Mouse (Mus musculus) midbrain, embryonic 16.5 days (tissue): ENCODE data around the gene Slc16a1. TPM values are rescaled to one million over a fixed set of nuclear protein-coding genes. Genes with fewer than 3 reads are reported as not detected.
A peak's percentile ranks its signal among the peaks of the same experiment; 100 is the strongest.
"Not testable (repeated sequence)": the region's sequence is repeated elsewhere in the genome, so short reads cannot be mapped to it uniquely, and the experiment has no call there.

Experiments
- ATAC-seq: fragments of 200-750 bp; cut with Nextera tagmentation; 2 replicates; pipeline ENCODE4 v1.8.0; 2017; ENCODE audit warnings: moderate TSS enrichment
- H3K27ac ChIP-seq: fragments of 300-500 bp; sonication (generic); 2 replicates; pipeline ENCODE4 v1.5.1; 2014; ENCODE audit warnings: mild to moderate bottlenecking, low read length, mixed read lengths
- H3K27me3 ChIP-seq: fragments of 300-500 bp; sonication (generic); 2 replicates; pipeline ENCODE4 v1.6.1; 2014; ENCODE audit warnings: low read depth, low read length, mixed read lengths; ENCODE audit not compliant: control insufficient read depth, insufficient read depth
- H3K36me3 ChIP-seq: fragments of 300-500 bp; sonication (generic); 2 replicates; pipeline ENCODE4 v1.6.1; 2014; ENCODE audit warnings: mild to moderate bottlenecking, low read length, moderate library complexity, mixed read lengths; ENCODE audit not compliant: control insufficient read depth, insufficient read depth
- H3K4me1 ChIP-seq: fragments of 300-500 bp; sonication (generic); 2 replicates; pipeline ENCODE4 v1.6.1; 2014; ENCODE audit warnings: mild to moderate bottlenecking, low read length, mixed read lengths; ENCODE audit not compliant: control insufficient read depth, insufficient read depth
- H3K4me2 ChIP-seq: fragments of 300-500 bp; sonication (generic); 2 replicates; pipeline ENCODE4 v1.6.1; 2014; ENCODE audit warnings: mild to moderate bottlenecking, low read length, mixed read lengths
- H3K4me3 ChIP-seq: fragments of 300-500 bp; sonication (generic); 2 replicates; pipeline ENCODE4 v1.5.1; 2014; ENCODE audit warnings: low read depth, mild to moderate bottlenecking, low read length, moderate library complexity, mixed read lengths
- H3K9ac ChIP-seq: fragments of 300-500 bp; sonication (generic); 2 replicates; pipeline ENCODE4 v1.6.1; 2014; ENCODE audit warnings: low read depth, low read length, mixed read lengths
- H3K9me3 ChIP-seq: fragments of 300-500 bp; sonication (generic); replicated peaks from 2 replicates; pipeline ENCODE4 v1.6.1; 2014; ENCODE audit warnings: mild to moderate bottlenecking, low read length, mixed read lengths; ENCODE audit not compliant: control insufficient read depth, poor library complexity, severe bottlenecking
- WGBS: fragments of 180-500 bp; shearing (Covaris S2); extraction: QIAGEN DNeasy Blood & Tissue Kit; methylation state at CpG from one replicate; pipeline ENCODE4 v1.1.7; 2014; 5-methylcytosine and 5-hydroxymethylcytosine counted together
- polyA plus RNA-seq: library from polyadenylated mRNA; unstranded; fragments of >200 nt; fragmentation: Nextera tagmentation; extraction: Ambion mirVana; gene quantifications from 2 replicates; pipeline ENCODE4 v1.2.1, GENCODE M21; 2015

Slc16a1 gene
- polyA plus RNA-seq, 1 experiment from 2014 or later, result 10.2 TPM

DNA sequence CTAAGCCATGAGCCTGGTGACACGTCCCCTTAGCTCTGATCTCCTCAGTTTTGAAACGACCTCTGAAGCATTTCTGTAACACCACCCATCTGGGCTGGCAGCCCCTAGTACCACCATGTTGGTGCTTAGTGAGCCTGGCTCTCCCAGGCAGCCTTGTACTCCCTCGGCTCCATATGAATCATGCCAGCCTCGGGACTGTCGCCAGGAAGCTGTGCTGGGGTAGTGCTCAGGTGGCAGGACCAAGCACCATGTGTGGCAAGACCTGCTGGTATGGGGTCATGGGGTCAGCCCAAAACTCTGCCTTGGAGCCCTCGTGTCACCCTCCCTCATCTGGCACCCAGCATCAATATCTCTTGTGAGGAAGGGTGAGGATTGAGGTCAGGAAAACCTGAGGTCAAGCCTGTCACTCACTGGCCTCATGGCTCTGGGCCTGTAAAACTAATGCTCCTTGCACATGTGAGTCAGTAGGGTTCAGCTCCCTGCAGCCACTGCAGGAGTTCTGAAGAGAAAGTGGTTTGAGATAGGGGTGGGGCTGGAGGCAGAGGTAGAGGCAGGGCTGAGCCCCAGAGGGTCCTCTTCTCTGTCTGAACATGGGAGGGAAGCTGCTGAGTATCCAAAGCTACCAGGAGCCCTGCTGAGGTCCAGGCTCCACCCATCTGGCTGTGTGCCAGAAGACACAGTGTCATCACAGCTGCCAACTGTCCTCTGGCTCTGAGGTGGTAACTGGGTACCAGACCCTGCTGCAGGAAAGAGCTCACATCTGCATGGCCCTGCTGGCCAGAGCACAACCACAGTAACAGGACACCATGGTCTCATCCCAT is 68.7 kb downstream of the Slc16a1 start:
- H3K4me3 ChIP-seq, H3K27ac ChIP-seq, H3K4me1 ChIP-seq, H3K4me2 ChIP-seq, H3K9ac ChIP-seq, H3K27me3 ChIP-seq, H3K9me3 ChIP-seq, H3K36me3 ChIP-seq: not testable (repeated sequence)
- 77% methylated on average over 6 of the region's 6 CpGs for WGBS
- peak; percentile 54; the same call in 1 of the 2 replicates for ATAC-seq

DNA sequence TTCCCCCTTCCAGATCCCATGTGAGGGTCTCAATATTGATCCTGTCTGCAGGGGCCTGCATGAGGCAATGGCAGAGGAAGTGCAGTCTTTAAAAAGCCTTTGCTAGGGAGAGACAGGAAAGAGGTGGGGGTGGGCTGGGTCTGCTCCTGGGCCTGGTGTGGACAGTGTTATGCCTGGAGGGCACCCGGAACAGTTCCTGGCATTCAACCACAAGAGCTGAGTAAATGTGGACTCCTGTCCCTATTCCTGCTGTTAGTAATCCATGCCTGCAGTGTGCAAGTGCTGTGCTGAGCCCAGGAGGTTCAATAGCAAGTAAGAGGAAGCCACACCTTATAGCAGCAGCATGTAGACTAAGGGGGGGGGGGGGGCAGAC is 69.3 kb downstream of the Slc16a1 start:
- H3K9me3 ChIP-seq, H3K4me3 ChIP-seq, H3K36me3 ChIP-seq, ATAC-seq, H3K27ac ChIP-seq, H3K4me1 ChIP-seq, H3K27me3 ChIP-seq, H3K4me2 ChIP-seq, H3K9ac ChIP-seq: not testable (repeated sequence)
- WGBS, result 88% methylated on average over 1 of the region's 1 CpGs

Other genes with a start within 250 kb of the Slc16a1 start
- gene Lrig2, start 126.8 kb upstream of the Slc16a1 start, polyA plus RNA-seq, result 30.7 and 31.7 TPM in 2 replicates
- gene Ppm1j, start 142.4 kb downstream of the Slc16a1 start, polyA plus RNA-seq, result 0.98 and 1.1 TPM in 2 replicates
- gene Fam19a3, start 143.2 kb downstream of the Slc16a1 start, polyA plus RNA-seq, result 0.11 TPM in 1 of 2 replicates, not detected in the other
- 41.2 and 45.5 TPM in 2 replicates for gene Rhoc, start 149.7 kb downstream of the Slc16a1 start, polyA plus RNA-seq
- 7.8 and 8.3 TPM in 2 replicates for gene Mov10, start 179.9 kb downstream of the Slc16a1 start, polyA plus RNA-seq
- gene St7l, start 225.3 kb downstream of the Slc16a1 start, polyA plus RNA-seq, result 37.6 and 38.3 TPM in 2 replicates
- 149 and 162 TPM in 2 replicates for gene Capza1, start 225.8 kb downstream of the Slc16a1 start, polyA plus RNA-seq